Mouse (Mus musculus) CH12.LX (cell line): ENCODE measurements around the gene Nek5. TPM values are rescaled to one million over a fixed set of nuclear protein-coding genes. Genes with fewer than 3 reads are reported as not detected.

Experiments
- DNase-seq: peaks from one replicate; pipeline ENCODE4 v3.0.0-alpha.2; 2013; ENCODE audit errors: extremely low read depth
- H3K27ac ChIP-seq: 2 replicates; pipeline ENCODE4 v1.5.1; 2012; ENCODE audit warnings: low read depth, mild to moderate bottlenecking, control low read depth, moderate library complexity; ENCODE audit not compliant: insufficient read depth
- H3K27me3 ChIP-seq: replicated peaks from 2 replicates; pipeline ENCODE3; 2012; ENCODE audit warnings: inconsistent platforms
- H3K36me3 ChIP-seq, 2 experiments: replicated peaks in 1 of 2; 2 replicates each; pipeline versions ENCODE3 to v1.6.1; 2012; ENCODE audit warnings: inconsistent platforms in 1 of 2, low read length in 1 of 2, mild to moderate bottlenecking in 1 of 2, mixed read lengths in 1 of 2, moderate library complexity in 1 of 2; ENCODE audit not compliant: control insufficient read depth in 1 of 2, insufficient read depth in 1 of 2
- H3K4me1 ChIP-seq, 2 experiments: 2 replicates each; pipeline ENCODE4 v1.6.1; 2012; ENCODE audit warnings: inconsistent platforms in 1 of 2, moderate library complexity in 1 of 2; ENCODE audit not compliant: insufficient read depth in 2 of 2, control insufficient read depth in 1 of 2
- H3K4me2 ChIP-seq: 2 replicates; pipeline ENCODE4 v1.6.1; 2012; ENCODE audit warnings: low read depth, mild to moderate bottlenecking, control low read depth; ENCODE audit not compliant: poor library complexity, insufficient read depth, severe bottlenecking
- H3K4me3 ChIP-seq, 3 experiments: fragments of 150-350 bp in 1 of 3; sonication (generic) in 1 of 3; replicated peaks in 1 of 3; 2 replicates each; pipeline versions ENCODE3 to v1.5.1; 2011 to 2012; ENCODE audit warnings: low read depth in 2 of 3, low read length in 2 of 3, mild to moderate bottlenecking in 2 of 3, moderate library complexity in 2 of 3, control low read depth in 1 of 3, improper control_type of control experiment in 1 of 3, inconsistent platforms in 1 of 3, mixed read lengths in 1 of 3; ENCODE audit not compliant: poor library complexity in 1 of 3
- H3K79me2 ChIP-seq: replicated peaks from 2 replicates; pipeline ENCODE4 v1.6.1; 2012; ENCODE audit warnings: mild to moderate bottlenecking, moderate library complexity; ENCODE audit not compliant: control insufficient read depth, poor library complexity, insufficient read depth, severe bottlenecking; ENCODE audit errors: extremely low read depth
- H3K9ac ChIP-seq: 2 replicates; pipeline ENCODE4 v1.6.1; 2012; ENCODE audit warnings: low read depth, mild to moderate bottlenecking, control low read depth, moderate library complexity; ENCODE audit not compliant: insufficient read depth
- H3K9me3 ChIP-seq: replicated peaks from 2 replicates; pipeline ENCODE3; 2012; ENCODE audit warnings: low read length, inconsistent platforms, mixed read lengths
- CHD2 ChIP-seq: IDR thresholded peaks from 2 replicates; pipeline ENCODE4 v1.6.1; 2011; ENCODE audit warnings: low read length, improper control_type of control experiment
- E2F4 ChIP-seq: IDR thresholded peaks from 2 replicates; pipeline ENCODE4 v1.6.1; 2011; ENCODE audit warnings: low read depth, low read length, improper control_type of control experiment; ENCODE audit not compliant: insufficient replicate concordance
- EP300 ChIP-seq: IDR thresholded peaks from 2 replicates; pipeline ENCODE4 v1.6.1; 2011; ENCODE audit warnings: low read length, improper control_type of control experiment
- ETS1 ChIP-seq: conservative IDR thresholded peaks from 2 replicates; pipeline ENCODE4 v1.6.1; 2012; ENCODE audit warnings: low read depth, mild to moderate bottlenecking, inconsistent platforms, low read length, improper control_type of control experiment, moderate library complexity
- GABPA ChIP-seq: IDR thresholded peaks from 2 replicates; pipeline ENCODE4 v1.6.1; 2012; ENCODE audit warnings: low read depth, low read length, improper control_type of control experiment, inconsistent platforms; ENCODE audit not compliant: insufficient replicate concordance
- HCFC1 ChIP-seq: IDR thresholded peaks from 2 replicates; pipeline ENCODE4 v1.6.1; 2012; ENCODE audit warnings: low read depth, mild to moderate bottlenecking, inconsistent platforms, low read length, improper control_type of control experiment
- JUN ChIP-seq: IDR thresholded peaks from 2 replicates; pipeline ENCODE4 v1.6.1; 2011; ENCODE audit warnings: low read depth, mild to moderate bottlenecking, low read length, improper control_type of control experiment, moderate library complexity; ENCODE audit not compliant: insufficient read depth
- KAT2A ChIP-seq: IDR thresholded peaks from 2 replicates; pipeline ENCODE4 v1.6.1; 2012; ENCODE audit warnings: low read length, improper control_type of control experiment, inconsistent platforms; ENCODE audit not compliant: insufficient replicate concordance
- MAX ChIP-seq: IDR thresholded peaks from 2 replicates; pipeline ENCODE4 v1.6.1; 2011; ENCODE audit warnings: low read length, improper control_type of control experiment
- MXI1 ChIP-seq: IDR thresholded peaks from 2 replicates; pipeline ENCODE4 v1.6.1; 2011; ENCODE audit warnings: mild to moderate bottlenecking, low read depth, low read length, improper control_type of control experiment
- MYC ChIP-seq: IDR thresholded peaks from 2 replicates; pipeline ENCODE4 v1.6.1; 2011; ENCODE audit warnings: low read depth, mild to moderate bottlenecking, improper control_type of control experiment, low read length
- NELFE ChIP-seq: IDR thresholded peaks from 2 replicates; pipeline ENCODE4 v1.6.1; 2011; ENCODE audit warnings: low read depth, low read length, improper control_type of control experiment
- NRF1 ChIP-seq: IDR thresholded peaks from 2 replicates; pipeline ENCODE4 v1.6.1; 2014; ENCODE audit warnings: low read depth, mild to moderate bottlenecking, inconsistent platforms, low read length, improper control_type of control experiment, moderate library complexity
- POLR2AphosphoS2 ChIP-seq: IDR thresholded peaks from 2 replicates; pipeline ENCODE4 v1.6.1; 2011; ENCODE audit warnings: low read depth, low read length, improper control_type of control experiment
- TBP ChIP-seq: conservative IDR thresholded peaks from 2 replicates; pipeline ENCODE4 v1.6.1; 2011; ENCODE audit warnings: low read depth, low read length, improper control_type of control experiment
- TCF12 ChIP-seq: IDR thresholded peaks from 2 replicates; pipeline ENCODE4 v1.6.1; 2014; ENCODE audit warnings: low read depth, mild to moderate bottlenecking, inconsistent platforms, low read length, improper control_type of control experiment
- UBTF ChIP-seq: IDR thresholded peaks from 2 replicates; pipeline ENCODE4 v1.6.1; 2012; ENCODE audit warnings: low read depth, mild to moderate bottlenecking, inconsistent platforms, low read length, improper control_type of control experiment, moderate library complexity
- ZC3H11A ChIP-seq: IDR thresholded peaks from 2 replicates; pipeline ENCODE4 v1.6.1; 2012; ENCODE audit warnings: low read depth, mild to moderate bottlenecking, inconsistent platforms, low read length, improper control_type of control experiment
- ZMIZ1 ChIP-seq: IDR thresholded peaks from 2 replicates; pipeline ENCODE4 v1.6.1; 2012; ENCODE audit warnings: low read depth, mild to moderate bottlenecking, inconsistent platforms, low read length, improper control_type of control experiment
- ZNF384 ChIP-seq: IDR thresholded peaks from 2 replicates; pipeline ENCODE4 v1.6.1; 2012; ENCODE audit warnings: low read depth, low read length, improper control_type of control experiment, inconsistent platforms
- dilution Hi-C: fragments of 300-500 bp; cut with MboI; formaldehyde crosslinking; loops from 2 replicates; pipeline ENCODE4 v1.14.3; 2020; ENCODE audit warnings: low sequenced_read_pairs; ENCODE audit not compliant: extremely low pct_unique_long_range_greater_than_20kb, extremely low pct_ligation_motif_present
- in situ Hi-C: fragments of 300-500 bp; cut with MboI; formaldehyde crosslinking; loops from 3 replicates; pipeline ENCODE4 v1.14.3; 2019; ENCODE audit warnings: low sequenced_read_pairs, low pct_ligation_motif_present, low pct_unique_long_range_greater_than_20kb, mixed read lengths
- polyA plus RNA-seq: library from polyadenylated mRNA; unstranded; fragments of >175 nt; gene quantifications from 2 replicates; pipeline ENCODE4 v1.2.1, GENCODE M21; 2012; ENCODE audit warnings: low read depth; ENCODE audit not compliant: insufficient read length
- total RNA-seq, 2 experiments: library from RNA; depleted of rRNA; stranded (reverse); fragments of 300-350 nt in 1 of 2; fragments of >200 nt in 1 of 2; gene quantifications; 2 replicates each; pipeline ENCODE4 v1.2.3; 2012 to 2014

Gene Nek5
- total and polyA plus RNA-seq, 3 experiments, result not detected

DNA sequence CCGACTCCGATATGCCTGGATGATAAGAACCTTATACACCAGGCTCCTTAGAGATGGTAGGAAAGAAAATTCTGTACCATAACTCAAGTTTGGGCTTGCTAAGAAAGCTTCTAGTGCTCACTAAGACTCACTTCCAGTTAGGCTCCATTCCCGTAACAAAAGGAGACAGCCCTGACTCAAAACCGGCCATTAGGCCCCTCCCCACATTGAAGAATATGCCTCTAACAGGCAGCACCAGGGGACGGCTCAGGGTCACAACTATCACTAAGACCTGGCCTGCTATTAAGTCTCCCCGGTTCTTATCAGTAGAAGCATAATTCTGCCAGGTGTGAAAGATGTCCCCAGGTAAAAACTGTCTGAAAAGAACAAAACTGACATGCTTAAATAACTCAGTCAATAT is 21.0 kb upstream of the Nek5 start:
- Histone ChIP-seq H3K4me1 (no peaks in the 10 kb centered on the region), H3K27ac (no peak overlapping the region), H3K79me2 (no peaks in the 10 kb centered on the region), H3K4me3 (no peak overlapping the region), H3K36me3 (peaks cover 0 to 71% of the 10 kb centered on the region in 2 experiments), H3K9me3 (no peaks in the 10 kb centered on the region), H3K27me3 (no peaks in the 10 kb centered on the region), H3K4me2 (no peak overlapping the region), H3K9ac (no peak overlapping the region)
- TF ChIP-seq ZC3H11A (no peak), TBP (no peak), GABPA (no peak), E2F4 (no peak), MAX (no peak), CHD2 (no peak), EP300 (no peak), POLR2AphosphoS2 (no peak), NELFE (no peak), MXI1 (no peak), NRF1 (no peak)
- DNase-seq, result no peak
- dilution Hi-C loops (no loop called here), in situ Hi-C loops (no loop called here)

DNA sequence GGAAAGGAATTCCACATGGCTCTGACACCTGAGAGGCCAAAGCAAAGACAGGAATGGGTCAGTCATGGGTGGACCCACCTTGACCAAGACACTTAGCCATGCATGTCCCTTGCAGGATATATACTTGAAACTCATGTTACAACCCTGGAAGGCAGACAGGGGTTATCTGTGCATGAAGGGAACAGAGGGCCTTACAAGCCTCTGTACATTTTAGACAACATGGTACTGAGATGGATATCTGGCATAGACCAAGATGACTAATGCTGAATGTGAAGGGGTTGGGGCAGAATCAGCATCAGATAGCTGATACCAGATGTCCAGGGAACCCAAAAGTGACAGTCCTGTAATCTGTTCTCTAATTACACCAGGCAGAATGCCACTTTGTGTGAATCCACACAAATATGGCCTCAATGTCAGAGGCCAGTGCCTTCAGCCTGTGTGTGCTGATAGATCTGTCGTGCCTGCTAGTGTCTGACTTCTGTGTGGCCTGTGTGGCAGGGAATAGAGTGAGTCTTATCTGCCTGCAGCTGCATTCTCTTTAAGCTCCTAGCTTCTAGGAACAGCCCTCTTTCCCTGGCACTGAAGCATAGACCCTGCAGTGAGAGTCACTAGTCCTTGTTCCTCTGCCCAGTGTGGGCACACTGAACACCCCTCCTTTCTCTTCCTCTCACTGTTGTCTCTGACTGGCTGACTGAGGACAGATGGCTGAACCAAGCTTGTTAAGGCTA is 19.1 kb upstream of the Nek5 start:
- no peak overlapping the region for H3K4me2 ChIP-seq
- no peaks in the 10 kb centered on the region for H3K4me1 ChIP-seq
- DNase-seq, result no peak
- no peaks in the 10 kb centered on the region for H3K9me3 ChIP-seq
- H3K4me3 ChIP-seq, result no peak overlapping the region
- H3K27ac ChIP-seq, result no peak overlapping the region
- no peak for TF ChIP-seq UBTF
- TF ChIP-seq HCFC1, result no peak
- TF ChIP-seq JUN, result no peak
- TF ChIP-seq ZMIZ1, result no peak
- no peak for TF ChIP-seq TCF12
- no peak for TF ChIP-seq TBP
- TF ChIP-seq MYC, result no peak
- TF ChIP-seq KAT2A, result no peak
- TF ChIP-seq ZC3H11A, result no peak
- no peak for TF ChIP-seq ZNF384
- TF ChIP-seq ETS1, result no peak
- no peaks in the 10 kb centered on the region for H3K79me2 ChIP-seq
- H3K27me3 ChIP-seq, result no peaks in the 10 kb centered on the region
- dilution Hi-C loops, result no loop called here
- H3K9ac ChIP-seq, result no peak overlapping the region
- in situ Hi-C loops, result no loop called here
- H3K36me3 ChIP-seq, result peaks cover 0 to 66% of the 10 kb centered on the region in 2 experiments
